Mouse (Mus musculus): ENCODE data around the gene Nupr1l. TPM values are rescaled to one million over a fixed set of nuclear protein-coding genes. Genes with fewer than 3 reads are reported as not detected.
A peak's percentile ranks its signal among the peaks of the same experiment; 100 is the strongest.

The Nupr1l gene
- polyA plus RNA-seq, 1 experiment from 2014 or later: 1.9 TPM

DNA sequence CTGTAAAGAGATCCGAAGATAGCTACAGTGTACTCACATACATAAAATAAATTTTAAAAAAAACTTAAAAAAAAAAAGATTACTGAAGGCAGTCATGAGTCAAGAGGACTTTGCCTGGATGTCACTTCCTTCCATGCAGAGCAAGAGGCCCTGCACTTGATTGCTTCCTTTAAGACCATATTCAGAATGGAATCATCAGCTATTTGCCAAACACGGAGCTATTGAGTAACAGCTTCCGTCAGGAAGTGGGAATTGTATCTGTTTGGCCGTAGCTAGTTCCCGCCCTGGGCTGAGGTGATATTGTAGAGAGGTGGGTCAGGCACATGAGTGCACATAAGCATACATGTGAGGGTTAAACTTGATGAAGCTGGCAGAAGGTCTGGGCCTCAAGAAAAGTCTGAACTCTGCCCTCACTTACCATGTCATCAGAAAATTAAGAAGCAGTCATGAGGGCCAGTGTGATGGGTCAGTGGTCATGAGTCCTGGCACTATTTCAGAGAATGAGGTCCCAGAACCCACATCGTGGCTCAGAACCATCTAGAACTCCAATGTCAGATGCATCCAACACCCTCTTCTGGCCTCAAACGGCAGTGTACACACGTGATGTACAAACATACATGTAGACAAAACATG, 16.6 kb downstream of the Nupr1l start:
- H3K36me3 ChIP-seq (ENCODE audit: control insufficient read depth, insufficient read depth, low read length): no peaks in the 10 kb centered on the region
- no peak overlapping the region for H3K27ac ChIP-seq (ENCODE audit: low read depth)
- no peaks in the 10 kb centered on the region for H3K27me3 ChIP-seq (replicated peaks; ENCODE audit: control insufficient read depth, insufficient read depth, low read length)
- H3K9me3 ChIP-seq (ENCODE audit: control insufficient read depth, low read length): no peaks in the 10 kb centered on the region
- no peak overlapping the region for H3K9ac ChIP-seq (ENCODE audit: low read length)
- ATAC-seq (replicated peaks; ENCODE audit: low FRiP score, low TSS enrichment, low read depth): no peak
- WGBS: 83% methylated on average over 8 of the region's 8 CpGs
- no peak overlapping the region for H3K4me3 ChIP-seq (ENCODE audit: low read depth, low read length)
- no peak overlapping the region for H3K4me2 ChIP-seq (ENCODE audit: low read length)
- no peaks in the 10 kb centered on the region for H3K4me1 ChIP-seq (replicated peaks; ENCODE audit: control insufficient read depth, insufficient read depth, low read length)
- no peak for DNase-seq (ENCODE audit: low spot score)

- DNase-seq (ENCODE audit: low spot score): no peak
- Histone ChIP-seq H3K9ac (ENCODE audit: low read length) (no peak overlapping the region), H3K4me3 (ENCODE audit: low read depth, low read length) (no peak overlapping the region), H3K4me1 (replicated peaks; ENCODE audit: control insufficient read depth, insufficient read depth, low read length) (no peaks in the 10 kb centered on the region), H3K27ac (ENCODE audit: low read depth) (no peak overlapping the region), H3K9me3 (ENCODE audit: control insufficient read depth, low read length) (no peaks in the 10 kb centered on the region), H3K4me2 (ENCODE audit: low read length) (no peak overlapping the region), H3K27me3 (replicated peaks; ENCODE audit: control insufficient read depth, insufficient read depth, low read length) (no peaks in the 10 kb centered on the region), H3K36me3 (ENCODE audit: control insufficient read depth, insufficient read depth, low read length) (no peaks in the 10 kb centered on the region)
- WGBS: 64% methylated on average over 5 of the region's 5 CpGs
- no peak for ATAC-seq (replicated peaks; ENCODE audit: low FRiP score, low TSS enrichment, low read depth)
Measured at GRCm38 (mm10) chr5:129925933-129926332, 17.6 kb downstream of the Nupr1l start.

DNA sequence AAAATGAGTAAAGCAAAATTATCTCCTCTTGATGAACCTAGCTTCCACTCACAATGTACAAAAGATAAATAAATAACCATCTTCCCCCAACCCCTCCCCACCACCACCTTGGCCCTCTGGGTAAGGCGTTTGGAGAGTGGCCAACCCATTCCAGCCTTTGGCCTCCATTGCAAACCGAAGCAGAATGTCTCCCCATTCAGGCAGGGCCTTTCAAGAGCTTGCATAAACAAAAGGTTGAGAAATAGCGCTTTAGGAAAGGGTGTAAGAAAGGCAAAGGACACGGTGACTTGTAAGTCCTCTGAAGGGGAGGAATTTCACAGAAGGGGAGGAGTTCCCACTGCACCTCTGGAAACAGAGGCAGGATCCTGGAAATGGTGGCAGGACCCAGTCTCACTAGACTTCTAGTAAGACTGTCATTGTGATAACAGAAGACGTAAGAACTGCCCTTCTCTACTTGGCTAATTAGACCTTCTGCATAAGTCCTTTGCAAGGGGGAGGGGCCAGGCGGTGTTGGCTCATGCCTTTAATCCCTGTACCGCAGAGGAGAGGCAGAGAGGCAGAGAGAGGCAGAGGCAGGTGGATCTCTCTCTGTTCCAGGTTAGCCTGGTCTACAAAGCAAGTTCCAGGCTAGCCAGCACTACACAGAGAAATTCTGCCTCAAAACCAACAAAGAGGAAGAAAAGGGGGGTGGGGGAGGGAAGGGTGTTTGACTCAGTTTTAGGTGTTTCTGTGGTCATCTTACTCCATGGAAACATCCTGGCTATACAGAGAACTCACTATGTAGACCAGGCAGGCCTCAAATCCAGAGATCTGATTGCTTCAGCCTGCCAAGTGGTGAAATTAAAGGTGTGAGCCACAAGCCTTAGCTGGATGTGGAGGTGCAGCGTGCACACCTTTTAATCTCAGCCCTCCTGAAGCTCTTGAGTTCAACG, 21.9 kb downstream of the Nupr1l start:
- no peaks in the 10 kb centered on the region for H3K27me3 ChIP-seq (replicated peaks; ENCODE audit: control insufficient read depth, insufficient read depth, low read length)
- no peaks in the 10 kb centered on the region for H3K4me1 ChIP-seq (replicated peaks; ENCODE audit: control insufficient read depth, insufficient read depth, low read length)
- WGBS: 48% methylated on average over 9 of the region's 9 CpGs
- no peak for DNase-seq (ENCODE audit: low spot score)
- H3K4me2 ChIP-seq (ENCODE audit: low read length): no peak overlapping the region
- no peak overlapping the region for H3K4me3 ChIP-seq (ENCODE audit: low read depth, low read length)
- H3K27ac ChIP-seq (ENCODE audit: low read depth): no peak overlapping the region
- no peaks in the 10 kb centered on the region for H3K36me3 ChIP-seq (ENCODE audit: control insufficient read depth, insufficient read depth, low read length)
- H3K9ac ChIP-seq (ENCODE audit: low read length): no peak overlapping the region
- no peak for ATAC-seq (replicated peaks; ENCODE audit: low FRiP score, low TSS enrichment, low read depth)
- H3K9me3 ChIP-seq (ENCODE audit: control insufficient read depth, low read length): no peaks in the 10 kb centered on the region

GRCm38 (mm10) chr5:129936941-129937340, 28.6 kb downstream of the Nupr1l start:
- H3K4me3 ChIP-seq (ENCODE audit: low read depth, low read length): no peak overlapping the region
- H3K36me3 ChIP-seq (ENCODE audit: control insufficient read depth, insufficient read depth, low read length): no peaks in the 10 kb centered on the region
- H3K4me1 ChIP-seq (replicated peaks; ENCODE audit: control insufficient read depth, insufficient read depth, low read length): no peaks in the 10 kb centered on the region
- H3K27ac ChIP-seq (ENCODE audit: low read depth): no peak overlapping the region
- DNase-seq (ENCODE audit: low spot score): no peak
- no peak overlapping the region for H3K9ac ChIP-seq (ENCODE audit: low read length)
- ATAC-seq (replicated peaks; ENCODE audit: low FRiP score, low TSS enrichment, low read depth): no peak
- 52% methylated on average over 4 of the region's 4 CpGs for WGBS
- H3K9me3 ChIP-seq (ENCODE audit: control insufficient read depth, low read length): no peaks in the 10 kb centered on the region
- no peak overlapping the region for H3K4me2 ChIP-seq (ENCODE audit: low read length)
- H3K27me3 ChIP-seq (replicated peaks; ENCODE audit: control insufficient read depth, insufficient read depth, low read length): no peaks in the 10 kb centered on the region

- no peak overlapping the region for H3K9ac ChIP-seq (ENCODE audit: low read length)
- H3K27me3 ChIP-seq (replicated peaks; ENCODE audit: control insufficient read depth, insufficient read depth, low read length): no peaks in the 10 kb centered on the region
- no peak for ATAC-seq (replicated peaks; ENCODE audit: low FRiP score, low TSS enrichment, low read depth)
- H3K4me3 ChIP-seq (ENCODE audit: low read depth, low read length): no peak overlapping the region
- WGBS: 52% methylated on average over 2 of the region's 2 CpGs
- H3K4me2 ChIP-seq (ENCODE audit: low read length): no peak overlapping the region; the same call in 1 of the 2 replicates
- no peaks in the 10 kb centered on the region for H3K4me1 ChIP-seq (replicated peaks; ENCODE audit: control insufficient read depth, insufficient read depth, low read length)
- no peak overlapping the region for H3K27ac ChIP-seq (ENCODE audit: low read depth)
- no peaks in the 10 kb centered on the region for H3K9me3 ChIP-seq (ENCODE audit: control insufficient read depth, low read length)
- no peak for DNase-seq (ENCODE audit: low spot score)
- H3K36me3 ChIP-seq (ENCODE audit: control insufficient read depth, insufficient read depth, low read length): peaks cover 8% of the 10 kb centered on the region
Measured at GRCm38 (mm10) chr5:129940281-129940680, 31.9 kb downstream of the Nupr1l start.

GRCm38 (mm10) chr5:129940736-129941494, 32.6 kb downstream of the Nupr1l start:
- no peaks in the 10 kb centered on the region for H3K4me1 ChIP-seq (replicated peaks; ENCODE audit: control insufficient read depth, insufficient read depth, low read length)
- peaks cover 10% of the 10 kb centered on the region for H3K36me3 ChIP-seq (ENCODE audit: control insufficient read depth, insufficient read depth, low read length)
- peak overlapping the region; percentile 54 for H3K4me2 ChIP-seq (ENCODE audit: low read length)
- DNase-seq (ENCODE audit: low spot score) (no peak), ATAC-seq (replicated peaks; ENCODE audit: low FRiP score, low TSS enrichment, low read depth) (no peak)
- H3K27me3 ChIP-seq (replicated peaks; ENCODE audit: control insufficient read depth, insufficient read depth, low read length): no peaks in the 10 kb centered on the region
- WGBS: 4% methylated on average over 9 of the region's 9 CpGs
- peak overlapping the region; percentile 50 for H3K4me3 ChIP-seq (ENCODE audit: low read depth, low read length)
- H3K9me3 ChIP-seq (ENCODE audit: control insufficient read depth, low read length): no peaks in the 10 kb centered on the region
- H3K9ac ChIP-seq (ENCODE audit: low read length): peak overlapping the region; percentile 32; the same call in 1 of the 2 replicates
- H3K27ac ChIP-seq (ENCODE audit: low read depth): no peak overlapping the region

GRCm38 (mm10) chr5:129941495-129942045, 33.2 kb downstream of the Nupr1l start, which contains the start of gene Vkorc1l1:
TSS of gene Vkorc1l1 (plus strand) at chr5:129941970.
- Histone ChIP-seq H3K9ac (ENCODE audit: low read length) (peak within 1 kb of the TSS; percentile 66), H3K4me3 (ENCODE audit: low read depth, low read length) (peak within 1 kb of the TSS; percentile 75), H3K27ac (ENCODE audit: low read depth) (peak within 1 kb of the TSS; percentile 34), H3K4me2 (ENCODE audit: low read length) (peak within 1 kb of the TSS; percentile 54), H3K4me1 (replicated peaks; ENCODE audit: control insufficient read depth, insufficient read depth, low read length) (no peaks in the 10 kb centered on the region), H3K36me3 (ENCODE audit: control insufficient read depth, insufficient read depth, low read length) (peaks cover 10% of the 10 kb centered on the region), H3K27me3 (replicated peaks; ENCODE audit: control insufficient read depth, insufficient read depth, low read length) (no peaks in the 10 kb centered on the region), H3K9me3 (ENCODE audit: control insufficient read depth, low read length) (no peaks in the 10 kb centered on the region)
- 1% methylated on average over 58 of the region's 59 CpGs for WGBS
- peak; percentile 100 for DNase-seq (ENCODE audit: low spot score)
- peak; percentile 97 for ATAC-seq (replicated peaks; ENCODE audit: low FRiP score, low TSS enrichment, low read depth)
